Mouse (Mus musculus) lung, postnatal 36 days (tissue): ENCODE data around the gene Ppfia1.
A peak's percentile ranks its signal among the peaks of the same experiment; 100 is the strongest.

Source experiments
- DNase-seq: peaks from one replicate; pipeline ENCODE4 v3.0.0; 2022; ENCODE audit warnings: mixed read lengths

Ppfia1 gene

DNA sequence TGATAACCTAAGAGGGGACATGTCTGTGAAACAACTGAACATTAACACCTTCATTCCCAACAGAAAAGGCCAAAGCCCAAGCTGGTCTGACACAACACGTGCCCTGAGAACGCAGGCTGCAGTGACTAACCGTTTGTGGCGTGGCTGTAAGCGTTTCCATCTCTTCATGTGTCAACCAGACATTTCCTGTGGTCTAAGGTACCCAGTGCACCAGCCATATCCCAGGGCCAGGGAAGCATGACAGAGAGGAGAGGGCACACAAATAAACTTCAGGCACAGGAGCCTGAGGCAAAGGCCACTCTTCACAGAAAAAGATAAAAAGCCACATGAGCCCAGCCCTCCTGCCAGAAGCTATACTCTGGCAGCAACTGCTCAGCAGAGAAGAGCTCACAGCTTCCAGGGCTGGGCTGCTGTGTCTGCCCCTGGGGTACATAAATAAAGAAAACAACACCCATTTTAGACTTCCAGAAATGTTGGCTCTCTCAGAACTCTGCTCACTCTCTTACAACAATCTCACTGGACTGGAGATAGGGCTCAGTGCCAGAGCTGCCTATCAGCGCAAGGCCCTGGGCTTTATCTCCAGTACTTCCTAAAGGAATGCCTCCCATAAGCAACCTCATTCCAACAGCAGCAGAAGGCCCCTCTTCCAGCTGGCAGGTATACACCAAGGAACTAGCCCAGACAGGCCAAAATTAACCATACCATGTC lies 64.3 kb downstream of the Ppfia1 start:
- peak; percentile 16 for DNase-seq

GRCm38 (mm10) chr7:144480314-144480713 lies 73.2 kb downstream of the Ppfia1 start:
- DNase-seq: no peak

DNA sequence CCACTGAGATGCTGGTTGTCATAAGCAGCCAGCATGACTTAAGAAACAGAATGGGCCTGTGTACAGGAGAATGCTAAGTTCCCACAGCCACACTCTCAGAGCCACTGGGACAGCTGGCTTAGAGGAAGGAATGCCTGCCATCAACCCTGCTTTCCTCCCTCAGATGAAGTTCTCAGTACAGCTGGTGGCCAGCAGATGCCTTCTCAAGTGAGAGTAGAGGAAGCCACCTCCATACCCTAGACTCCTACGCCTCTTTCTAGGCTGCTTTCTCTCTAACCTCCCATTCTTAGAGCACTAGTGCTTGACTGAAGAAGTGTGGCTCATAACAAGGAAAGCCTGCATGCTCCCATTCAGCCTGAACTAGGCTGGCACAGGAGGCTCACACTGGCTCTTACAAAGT lies 74.0 kb downstream of the Ppfia1 start:
- DNase-seq: no peak

DNA sequence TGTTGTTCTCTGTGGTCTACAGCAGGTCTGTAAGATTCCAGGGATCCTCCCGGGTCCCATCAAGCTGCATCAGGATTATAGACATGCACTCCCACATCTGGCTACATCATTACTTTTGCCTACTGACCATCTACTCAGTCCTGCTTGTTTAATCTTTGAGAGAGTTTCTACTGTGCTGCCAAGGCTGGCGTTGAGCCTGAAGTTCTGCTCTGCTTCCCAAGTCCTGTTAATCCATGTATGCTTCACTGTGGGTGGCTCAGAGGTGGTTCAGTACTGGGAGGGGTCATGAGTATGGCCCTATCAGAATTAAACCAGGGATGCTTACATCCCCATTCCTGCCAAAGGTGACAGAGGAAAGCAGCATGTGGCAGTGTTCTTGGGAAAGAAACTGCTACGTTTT lies 77.8 kb downstream of the Ppfia1 start:
- no peak for DNase-seq

DNA sequence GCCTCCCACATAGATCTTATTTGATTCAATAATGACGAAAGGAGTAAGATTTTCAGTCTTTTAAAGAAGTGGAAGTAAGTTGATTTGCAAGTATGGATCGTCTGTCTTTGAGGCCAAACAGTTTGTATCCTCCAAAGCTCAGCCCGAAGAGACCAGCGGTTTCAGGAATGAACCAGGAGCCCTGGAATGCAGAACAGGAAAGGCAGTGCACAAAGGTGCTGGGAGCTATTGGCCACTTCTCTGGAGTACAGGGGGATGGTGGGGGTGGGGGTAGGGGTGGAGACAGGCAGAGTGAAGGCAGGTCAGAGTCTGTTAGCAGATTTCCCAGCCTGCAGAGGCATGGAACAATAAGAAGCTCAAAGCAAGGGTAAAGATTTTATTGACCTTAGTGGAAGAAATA lies 80.0 kb downstream of the Ppfia1 start:
- no peak for DNase-seq

DNA sequence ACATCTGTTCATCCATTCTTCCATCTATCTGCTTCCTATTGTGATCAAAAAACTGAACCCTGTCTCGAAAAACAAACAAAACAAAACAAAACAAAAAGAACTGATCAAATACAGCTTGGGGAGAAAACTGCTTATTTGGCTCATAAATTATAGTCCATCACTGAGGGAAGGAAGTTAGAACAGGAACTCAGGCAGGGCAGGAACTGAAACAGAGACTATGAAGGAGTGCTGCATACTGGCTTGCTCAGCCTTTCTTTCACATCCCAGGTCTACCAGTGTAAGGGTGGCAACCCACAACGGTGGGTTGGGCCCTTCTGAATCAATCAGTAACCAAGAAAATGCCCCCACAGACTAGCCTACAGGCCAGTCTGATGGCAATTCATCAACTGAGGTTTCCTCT lies 82.4 kb downstream of the Ppfia1 start:
- no peak for DNase-seq

DNA sequence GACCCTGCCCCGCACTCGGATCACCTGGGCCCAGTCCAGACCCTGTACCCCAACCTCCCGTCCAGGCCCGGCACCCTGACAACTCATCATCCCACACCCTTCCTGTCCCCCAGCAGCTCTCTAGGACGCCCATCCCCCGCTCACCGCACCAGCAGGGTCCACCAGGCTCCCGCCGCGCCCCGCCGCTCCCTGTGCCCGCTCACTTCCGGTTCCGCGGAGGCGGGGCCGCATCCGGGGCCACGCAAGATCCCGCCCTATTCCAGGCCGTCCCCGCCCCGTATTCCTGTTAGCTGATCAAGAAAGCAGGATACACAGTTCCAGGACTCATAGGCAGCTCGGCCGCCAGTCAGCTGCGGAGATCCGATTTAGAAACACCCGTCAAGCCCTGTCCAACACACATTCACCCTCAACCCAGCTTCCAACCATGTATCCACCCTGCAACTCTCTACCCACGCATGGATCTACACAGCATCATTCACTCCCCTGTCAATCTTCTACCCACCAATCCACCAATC lies 82.9 kb downstream of the Ppfia1 start, which contains the start of gene Cttn:
Gene Cttn, minus strand, starts transcription at position 465 of the 515 bp plus-strand sequence.
- peak; percentile 95 for DNase-seq

- DNase-seq: peak; percentile 2
Observed at GRCm38 (mm10) chr7:144469908-144470544, 83.5 kb downstream of the Ppfia1 start.

DNA sequence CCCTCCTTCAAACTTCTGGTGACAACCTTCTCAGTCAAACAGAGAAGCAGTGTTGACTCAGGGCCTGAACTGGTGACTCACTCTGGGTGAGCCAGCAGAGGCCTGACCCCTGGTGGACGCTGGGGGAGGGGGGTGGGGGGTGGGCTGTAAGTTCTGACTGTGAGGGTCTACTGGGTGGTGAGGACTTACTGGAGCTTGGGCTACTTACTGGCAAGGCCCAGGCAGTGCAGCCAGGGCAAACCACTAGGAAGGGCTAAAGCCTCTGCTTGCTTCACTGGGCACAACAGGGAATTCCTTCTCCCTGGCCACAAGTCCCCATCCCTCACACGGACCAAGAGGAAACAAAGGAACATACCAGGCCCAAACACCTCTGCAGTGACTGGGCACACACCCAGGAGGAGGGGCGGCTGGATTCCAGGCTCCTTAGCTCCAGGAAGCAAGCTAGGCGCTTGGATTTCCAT lies 84.3 kb downstream of the Ppfia1 start:
- peak; percentile 62 for DNase-seq

DNA sequence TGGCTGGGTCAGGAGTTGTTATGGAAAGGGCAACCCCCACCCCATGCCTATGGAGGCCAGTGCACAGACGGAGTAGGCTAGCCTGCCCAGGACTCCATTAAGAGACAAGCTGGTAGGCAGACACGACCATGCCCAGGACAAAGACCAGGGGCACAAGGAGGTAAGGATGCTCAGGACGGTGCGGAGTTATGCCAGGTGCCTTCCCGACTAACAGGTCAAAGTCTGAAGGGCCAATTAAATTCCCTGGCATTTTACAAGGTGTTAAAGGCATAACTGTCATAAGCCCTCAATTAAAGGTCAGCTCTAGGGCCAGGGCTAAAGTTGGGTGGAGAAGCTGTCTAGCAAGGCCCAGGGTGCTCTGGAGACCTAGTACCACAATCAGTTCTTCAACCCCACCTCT lies 84.8 kb downstream of the Ppfia1 start:
- DNase-seq: no peak

GRCm38 (mm10) chr7:144462577-144462976 lies 91.0 kb downstream of the Ppfia1 start:
- no peak for DNase-seq

GRCm38 (mm10) chr7:144461246-144461902 lies 92.2 kb downstream of the Ppfia1 start:
- DNase-seq: no peak

GRCm38 (mm10) chr7:144458881-144459280 lies 94.6 kb downstream of the Ppfia1 start:
- DNase-seq: no peak

GRCm38 (mm10) chr7:144450661-144451060 lies 102.9 kb downstream of the Ppfia1 start:
- DNase-seq: no peak

- DNase-seq: peak; percentile 88
Observed at GRCm38 (mm10) chr7:144449637-144450570, 103.6 kb downstream of the Ppfia1 start.

GRCm38 (mm10) chr7:144448186-144448585 lies 105.3 kb downstream of the Ppfia1 start:
- no peak for DNase-seq

DNA sequence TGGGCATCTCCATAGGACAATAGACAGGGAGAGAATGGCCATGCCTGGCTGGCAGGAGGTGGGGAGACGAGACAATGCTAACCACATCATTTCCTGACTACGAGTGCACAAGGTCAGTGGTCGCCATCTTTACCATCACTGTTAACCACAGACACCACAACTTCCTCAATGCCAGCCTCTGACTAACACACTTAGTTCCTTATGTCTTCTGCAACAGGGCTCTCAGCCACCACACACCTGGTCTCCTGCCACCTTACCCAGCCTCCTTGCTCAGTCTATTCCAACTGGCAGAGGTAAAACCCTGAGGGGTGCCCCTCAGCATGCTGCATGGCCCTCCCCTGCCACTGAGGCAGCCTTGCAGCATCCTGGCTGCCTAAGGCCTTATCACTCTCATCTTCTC lies 106.4 kb downstream of the Ppfia1 start:
- peak; percentile 58 for DNase-seq

- peak; percentile 13 for DNase-seq
Observed at GRCm38 (mm10) chr7:144444788-144445187, 108.7 kb downstream of the Ppfia1 start.

DNA sequence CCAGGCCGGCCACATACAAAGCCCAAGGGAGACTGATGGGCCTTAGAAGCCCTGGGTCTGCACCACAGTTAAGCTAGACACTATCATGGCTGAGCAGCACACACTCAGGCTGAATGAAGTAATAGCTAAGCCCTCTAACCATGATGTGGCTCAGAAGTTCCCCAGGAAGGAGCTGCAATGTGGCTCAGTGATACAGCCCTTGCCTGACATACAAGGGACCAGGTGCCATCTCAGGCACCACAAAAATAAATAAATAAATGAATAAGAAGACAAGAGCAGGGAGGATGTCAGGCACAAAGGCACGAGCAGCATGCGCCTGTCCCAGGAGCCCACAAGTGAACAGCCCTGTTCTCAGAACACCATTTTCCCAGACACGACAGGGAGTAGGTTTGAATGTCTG lies 111.6 kb downstream of the Ppfia1 start:
- DNase-seq: no peak

DNA sequence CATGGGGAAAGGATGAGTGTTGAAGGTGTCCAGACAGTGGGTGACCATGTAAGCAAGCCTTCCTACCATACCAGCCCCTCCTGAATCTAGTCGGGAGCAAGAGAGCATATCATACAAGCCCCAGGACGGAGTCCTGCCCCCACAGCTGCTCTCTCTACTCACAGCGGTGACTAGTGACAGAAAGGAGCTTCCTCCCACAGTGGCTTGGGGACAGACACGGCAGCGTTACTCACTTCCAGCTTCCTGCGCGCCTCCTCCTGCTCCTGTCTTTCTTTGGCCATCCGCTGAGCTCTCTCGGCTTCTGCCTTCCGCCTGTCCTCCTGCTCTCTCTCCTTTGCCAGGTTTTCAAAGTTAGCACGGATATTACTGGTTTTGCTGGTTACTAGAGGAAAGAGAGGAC lies 112.1 kb downstream of the Ppfia1 start:
- DNase-seq: no peak

GRCm38 (mm10) chr7:144438811-144439210 lies 114.7 kb downstream of the Ppfia1 start:
- no peak for DNase-seq

DNA sequence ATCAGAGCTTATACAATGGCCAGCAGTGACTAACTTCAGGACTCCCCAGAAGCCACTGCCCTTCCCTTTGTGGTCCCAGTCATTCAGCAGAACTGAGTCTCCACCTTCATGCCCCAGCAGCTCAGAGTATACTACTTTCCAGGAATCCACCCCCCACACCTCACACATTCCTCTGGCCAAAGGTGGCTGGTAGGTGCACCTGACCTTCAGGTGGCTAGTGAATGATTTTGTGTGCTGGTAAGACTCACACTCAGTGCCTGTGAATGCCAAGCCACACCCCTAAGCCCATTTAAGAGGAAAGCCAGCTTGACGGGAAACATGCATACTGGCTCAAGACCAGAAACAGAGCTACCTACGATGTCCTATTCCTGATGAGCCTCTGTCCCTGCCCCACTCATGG lies 120.6 kb downstream of the Ppfia1 start:
- DNase-seq: no peak

- peak; percentile 7 for DNase-seq
Observed at GRCm38 (mm10) chr7:144427460-144427859, 126.1 kb downstream of the Ppfia1 start.
